In genomic region chr3:145925506-145925905, GRCm38 (mm10) we compare ENCODE assay signal across 9 mouse cellular contexts. TPM values are rescaled to one million over a fixed set of nuclear protein-coding genes. Genes with fewer than 3 reads are reported as not detected.
A peak's percentile ranks its signal among the peaks of the same experiment; 100 is the strongest.
DNase-seq lines count a peak whose midpoint lies in the region; ATAC-seq and TF ChIP-seq lines count a peak whose summit lies in the region.
"Had no signal": no experiment of that assay in that cellular context is flagged by ENCODE, and none has a peak within 500 bp of the region (broad histone marks: within the 10 kb centered on the region; RNA-seq: fewer than 3 reads in every experiment).

No protein-coding gene starts in this region.

- H3K27ac ChIP-seq in heart, adult 2 months = peak overlapping the region; percentile 96
- no peak overlapping the region for H3K27ac ChIP-seq in CH12.LX (ENCODE audit: insufficient read depth, low read depth)
- H3K27ac ChIP-seq in forebrain, postnatal 0 days (ENCODE audit: low read depth, low read length) = no peak overlapping the region
- H3K27ac ChIP-seq in liver, postnatal 0 days (ENCODE audit: low read depth) = no peak overlapping the region
- no peak overlapping the region for H3K27ac ChIP-seq in layer of hippocampus, adult 2 months

- no peak for DNase-seq in heart, adult 2 months
- DNase-seq in heart, postnatal 25 days (ENCODE audit: low spot score) = no peak
- no peak for DNase-seq in CH12.LX (ENCODE audit: extremely low read depth)
- DNase-seq in forebrain, postnatal 0 days = no peak
- DNase-seq in liver, postnatal 0 days = no peak
- no peak for DNase-seq in spleen, adult 12 weeks (ENCODE audit: low spot score)
- DNase-seq in layer of hippocampus, adult 2 months (ENCODE audit: low spot score in 2 of 2) = no peak
- no peak for DNase-seq in layer of hippocampus, adult 18-20 months (ENCODE audit: low spot score in 2 of 2)
- DNase-seq: B cell, adult 2 months had no signal

- peaks cover 18% of the 10 kb centered on the region for H3K9me3 ChIP-seq in CH12.LX (replicated peaks; ENCODE audit: low read length)
- no peaks in the 10 kb centered on the region for H3K9me3 ChIP-seq in forebrain, postnatal 0 days (ENCODE audit: low read length)
- H3K9me3 ChIP-seq in liver, postnatal 0 days (ENCODE audit: low read length) = no peaks in the 10 kb centered on the region

- peaks cover 8% of the 10 kb centered on the region for H3K36me3 ChIP-seq in heart, adult 2 months (ENCODE audit: control insufficient read depth, insufficient read depth, low read length)
- H3K36me3 ChIP-seq in CH12.LX (replicated peaks in 1 of 2; ENCODE audit: control insufficient read depth in 1 of 2, insufficient read depth in 1 of 2, low read length in 1 of 2) = peaks cover 26 to 47% of the 10 kb centered on the region in 2 experiments
- H3K36me3 ChIP-seq in forebrain, postnatal 0 days (ENCODE audit: insufficient read depth) = 0 out of 2 replicates have a peak, but pooled peaks cover 2% of the 10 kb centered on the region
- H3K36me3 ChIP-seq in liver, postnatal 0 days (replicated peaks; ENCODE audit: insufficient read depth, low read length) = peaks cover 16% of the 10 kb centered on the region

- peak overlapping the region; percentile 77 for H3K4me2 ChIP-seq in CH12.LX (ENCODE audit: insufficient read depth, low read depth, poor library complexity, severe bottlenecking)
- H3K4me2 ChIP-seq in forebrain, postnatal 0 days (ENCODE audit: low read depth) = peak overlapping the region; percentile 78
- H3K4me2 ChIP-seq in liver, postnatal 0 days (ENCODE audit: low read depth, low read length) = peak overlapping the region; percentile 82

- no peaks in the 10 kb centered on the region for H3K27me3 ChIP-seq in heart, adult 2 months (ENCODE audit: control insufficient read depth, insufficient read depth, low read length)
- no peaks in the 10 kb centered on the region for H3K27me3 ChIP-seq in CH12.LX (replicated peaks)
- H3K27me3 ChIP-seq in forebrain, postnatal 0 days (ENCODE audit: insufficient read depth, low read length) = no peaks in the 10 kb centered on the region
- no peaks in the 10 kb centered on the region for H3K27me3 ChIP-seq in liver, postnatal 0 days (ENCODE audit: insufficient read depth, low read length)

- TF ChIP-seq POLR2A in heart, adult 2 months (IDR thresholded peaks at IDR 0.05; ENCODE audit: insufficient read depth, low read depth, low read length) = no peak
- TF ChIP-seq POLR2A in CH12.LX (IDR thresholded peaks at IDR 0.05; ENCODE audit: low read depth, low read length) = no peak

- no peak overlapping the region for H3K9ac ChIP-seq in heart, adult 2 months (ENCODE audit: low read depth, low read length)
- H3K9ac ChIP-seq in CH12.LX (ENCODE audit: insufficient read depth, low read depth) = peak overlapping the region; percentile 97; the same call in 1 of the 2 replicates
- H3K9ac ChIP-seq in forebrain, postnatal 0 days = no peak overlapping the region
- H3K9ac ChIP-seq in liver, postnatal 0 days (replicated peaks) = peak overlapping the region; percentile 95

- TF ChIP-seq RAD21 in CH12.LX (IDR thresholded peaks at IDR 0.05; ENCODE audit: low read depth, low read length) = no peak

- 31% methylated on average over 5 of the region's 5 CpGs for WGBS in heart, adult 2 months
- 63% methylated on average over 5 of the region's 5 CpGs for WGBS in forebrain, postnatal 0 days
- 50% methylated on average over 5 of the region's 5 CpGs for WGBS in liver, postnatal 0 days (ENCODE audit: insufficient replicate concordance)

- intact Hi-C loops in heart, adult 2 months (cut with DNase I) = no loop called here
- intact Hi-C loops in heart, postnatal 25 days (cut with DNase I) = loop anchor here (10.0 kb wide), 1 partner anchor 801 kb away; no protein-coding TSS in a partner anchor

- H3K4me1 ChIP-seq in heart, adult 2 months (ENCODE audit: control insufficient read depth, insufficient read depth, low read length) = peaks cover 12% of the 10 kb centered on the region
- peaks cover 12 to 64% of the 10 kb centered on the region in 2 experiments for H3K4me1 ChIP-seq in CH12.LX (ENCODE audit: control insufficient read depth in 1 of 2, insufficient read depth in 2 of 2)
- H3K4me1 ChIP-seq in forebrain, postnatal 0 days (ENCODE audit: insufficient read depth) = no peaks in the 10 kb centered on the region
- H3K4me1 ChIP-seq in liver, postnatal 0 days (ENCODE audit: insufficient read depth) = peaks cover 24% of the 10 kb centered on the region

- dilution Hi-C loops in CH12.LX (cut with MboI; ENCODE audit: extremely low pct_ligation_motif_present, extremely low pct_unique_long_range_greater_than_20kb, low sequenced_read_pairs) = no loop called here

- no peak for ATAC-seq in forebrain, postnatal 0 days
- ATAC-seq in liver, postnatal 0 days = no peak

- in situ Hi-C loops in CH12.LX (cut with MboI; ENCODE audit: low pct_ligation_motif_present, low pct_unique_long_range_greater_than_20kb, low sequenced_read_pairs) = no loop called here

- no peak for TF ChIP-seq EP300 in heart, adult 2 months (IDR thresholded peaks at IDR 0.05; ENCODE audit: insufficient read depth, low read depth, low read length)
- TF ChIP-seq EP300 in CH12.LX (IDR thresholded peaks at IDR 0.05; ENCODE audit: low read length) = no peak
- no peak for TF ChIP-seq EP300 in liver, postnatal 0 days (IDR thresholded peaks at IDR 0.05; ENCODE audit: low read depth)

- H3K4me3 ChIP-seq in heart, adult 2 months = peak overlapping the region; percentile 85
- H3K4me3 ChIP-seq in CH12.LX (replicated peaks in 1 of 3; ENCODE audit: low read depth in 2 of 3, low read length in 2 of 3, poor library complexity in 1 of 3) = peak overlapping the region; percentile 74 to 91 (median 87)
- no peak overlapping the region for H3K4me3 ChIP-seq in forebrain, postnatal 0 days (ENCODE audit: low read depth, low read length)
- peak overlapping the region; percentile 98 for H3K4me3 ChIP-seq in liver, postnatal 0 days (ENCODE audit: low read depth, low read length)
- H3K4me3 ChIP-seq in layer of hippocampus, adult 2 months = no peak overlapping the region; the same call in 1 of the 2 replicates

- peaks cover 5% of the 10 kb centered on the region for H3K79me2 ChIP-seq in heart, adult 2 months (replicated peaks; ENCODE audit: control insufficient read depth, insufficient read depth, low read length)
- peaks cover 50% of the 10 kb centered on the region for H3K79me2 ChIP-seq in CH12.LX (replicated peaks; ENCODE audit: control insufficient read depth, extremely low read depth, insufficient read depth, poor library complexity, severe bottlenecking)

- TF ChIP-seq CTCF in heart, adult 2 months (IDR thresholded peaks at IDR 0.05) = no peak
- TF ChIP-seq CTCF in CH12.LX (conservative IDR thresholded peaks at IDR 0.05 in 1 of 2, IDR thresholded peaks at IDR 0.05 in 1 of 2; ENCODE audit: low read depth in 2 of 2, low read length in 2 of 2) = no peak
- no peak for TF ChIP-seq CTCF in forebrain, postnatal 0 days (IDR thresholded peaks at IDR 0.05; ENCODE audit: low read depth)
- TF ChIP-seq CTCF in liver, postnatal 0 days (IDR thresholded peaks at IDR 0.05; ENCODE audit: low read depth) = no peak
- TF ChIP-seq CTCF in layer of hippocampus, adult 2 months (conservative IDR thresholded peaks at IDR 0.05) = no peak

TF ChIP-seq in CH12.LX, 34 proteins besides CTCF, POLR2A, EP300 and RAD21:
- TF ChIP-seq MAZ (IDR thresholded peaks at IDR 0.05; ENCODE audit: low read depth, low read length) (no peak), IRF4 (IDR thresholded peaks at IDR 0.05; ENCODE audit: low read depth, low read length) (no peak), ETS1 (conservative IDR thresholded peaks at IDR 0.05; ENCODE audit: low read depth, low read length) (no peak)

RNA-seq across cellular contexts. Expression of gene Bcl10, which starts 2.9 kb away (rescaled TPM):
- total RNA-seq in heart, adult 2 months (2021) = 10 to 100 TPM; 17.7 to 19.3 TPM
- polyA plus RNA-seq in heart, adult 2 months (2012; rRNA removed) = 11.0 and 14.0 TPM in 2 replicates
- total RNA-seq in heart, postnatal 25 days (2021) = 10 to 100 TPM; 18.1 to 20.4 TPM
- total RNA-seq in CH12.LX (2012; rRNA removed) = 68.8 and 73.6 TPM in 2 replicates
- total RNA-seq in CH12.LX (2014; rRNA removed) = 166 and 177 TPM in 2 replicates
- 79.0 and 103 TPM in 2 replicates for polyA plus RNA-seq in CH12.LX (2012; ENCODE audit: insufficient read length, low read depth)
- total RNA-seq in forebrain, postnatal 0 days (2014; rRNA removed) = 30.5 and 33.2 TPM in 2 replicates
- 34.4 and 38.1 TPM in 2 replicates for polyA plus RNA-seq in forebrain, postnatal 0 days (2015; fragmentation: Nextera tagmentation; extraction: Ambion mirVana)
- 20.9 and 22.9 TPM in 2 replicates for polyA plus RNA-seq in liver, postnatal 0 days (2015; fragmentation: Nextera tagmentation; extraction: Ambion mirVana)
- 10 to 100 TPM; 11.1 to 12.7 TPM for total RNA-seq in layer of hippocampus, adult 2 months (2021)
- 10 to 100 TPM; 13.0 to 13.7 TPM for total RNA-seq in layer of hippocampus, adult 18-20 months (2021)

RNA-seq across cellular contexts. Expression of gene 2410004B18Rik, which starts 12.3 kb away (rescaled TPM):
- 10 to 100 TPM; 17.9 to 20.8 TPM for total RNA-seq in heart, adult 2 months (2021)
- polyA plus RNA-seq in heart, adult 2 months (2012; rRNA removed) = 9.0 and 9.2 TPM in 2 replicates
- 10 to 100 TPM; 16.8 to 18.1 TPM for total RNA-seq in heart, postnatal 25 days (2021)
- 51.9 and 77.1 TPM in 2 replicates for total RNA-seq in CH12.LX (2012; rRNA removed)
- total RNA-seq in CH12.LX (2014; rRNA removed) = 123 and 155 TPM in 2 replicates
- 130 and 138 TPM in 2 replicates for polyA plus RNA-seq in CH12.LX (2012; ENCODE audit: insufficient read length, low read depth)
- total RNA-seq in forebrain, postnatal 0 days (2014; rRNA removed) = 57.5 and 71.2 TPM in 2 replicates
- polyA plus RNA-seq in forebrain, postnatal 0 days (2015; fragmentation: Nextera tagmentation; extraction: Ambion mirVana) = 96.4 and 97.3 TPM in 2 replicates
- polyA plus RNA-seq in liver, postnatal 0 days (2015; fragmentation: Nextera tagmentation; extraction: Ambion mirVana) = 10.1 and 11.8 TPM in 2 replicates
- total RNA-seq in layer of hippocampus, adult 2 months (2021) = 10 to 100 TPM; 36.7 to 40.6 TPM
- total RNA-seq in layer of hippocampus, adult 18-20 months (2021) = 10 to 100 TPM; 37.1 to 38.2 TPM

Comparison
In these comparisons a context has a peak if more than half of its experiments do, and no peak if none do; other contexts are left out.
1. H3K4me3 ChIP-seq: peak in heart, adult 2 months (single experiment), CH12.LX (3 of 3) and liver, postnatal 0 days (single experiment); none in forebrain, postnatal 0 days (single experiment) and layer of hippocampus, adult 2 months (single experiment).
2. H3K9ac ChIP-seq: peak in CH12.LX (single experiment) and liver, postnatal 0 days (single experiment); none in heart, adult 2 months (single experiment) and forebrain, postnatal 0 days (single experiment).
3. Peak in every context shown above with its lines, with median percentiles within 50 percentile points of each other: H3K4me2 ChIP-seq.